Mouse (Mus musculus) limb, embryonic 12.5 days (tissue): ENCODE measurements around the gene Ifi205. TPM values are rescaled to one million over a fixed set of nuclear protein-coding genes. Genes with fewer than 3 reads are reported as not detected.
"Not testable (repeated sequence)": the region's sequence is repeated elsewhere in the genome, so short reads cannot be mapped to it uniquely, and the experiment has no call there.

Source experiments
- ATAC-seq: fragments of 200-750 bp; cut with Nextera tagmentation; 2 replicates; pipeline ENCODE4 v1.8.0; 2017; ENCODE audit warnings: low read depth, moderate TSS enrichment; ENCODE audit not compliant: insufficient number of reproducible peaks, insufficient read depth, low FRiP score, low TSS enrichment
- H3K27ac ChIP-seq: fragments of 300-500 bp; sonication (generic); 2 replicates; pipeline ENCODE4 v1.5.1; 2016; ENCODE audit warnings: mild to moderate bottlenecking, moderate library complexity
- H3K27me3 ChIP-seq: fragments of 300-500 bp; sonication (generic); 2 replicates; pipeline ENCODE4 v1.6.1; 2016; ENCODE audit warnings: mild to moderate bottlenecking, moderate library complexity
- H3K36me3 ChIP-seq: fragments of 300-500 bp; sonication (generic); 2 replicates; pipeline ENCODE4 v1.6.1; 2016; ENCODE audit warnings: mild to moderate bottlenecking, moderate library complexity
- H3K4me1 ChIP-seq: fragments of 300-500 bp; sonication (generic); replicated peaks from 2 replicates; pipeline ENCODE4 v1.6.1; 2016
- H3K4me2 ChIP-seq: fragments of 300-500 bp; sonication (generic); 2 replicates; pipeline ENCODE4 v1.6.1; 2016; ENCODE audit warnings: mild to moderate bottlenecking, moderate library complexity
- H3K4me3 ChIP-seq: fragments of 300-500 bp; sonication (generic); replicated peaks from 2 replicates; pipeline ENCODE4 v1.5.1; 2016; ENCODE audit warnings: mild to moderate bottlenecking
- H3K9ac ChIP-seq: fragments of 300-500 bp; sonication (generic); replicated peaks from 2 replicates; pipeline ENCODE4 v1.6.1; 2016; ENCODE audit warnings: mild to moderate bottlenecking, moderate library complexity
- H3K9me3 ChIP-seq: fragments of 300-500 bp; sonication (generic); 2 replicates; pipeline ENCODE4 v1.6.1; 2016; ENCODE audit warnings: mild to moderate bottlenecking, moderate library complexity
- WGBS: fragments of 180-500 bp; shearing (Covaris S2); methylation state at CpG from one replicate; pipeline ENCODE4 v1.1.7; 2016; 5-methylcytosine and 5-hydroxymethylcytosine counted together
- polyA plus RNA-seq: library from polyadenylated mRNA; unstranded; fragments of >200 nt; fragmentation: Nextera tagmentation; extraction: Ambion mirVana; gene quantifications from 2 replicates; pipeline ENCODE4 v1.2.1, GENCODE M21; 2016

The Ifi205 gene
- polyA plus RNA-seq: 0.16 TPM in 1 of 2 replicates, not detected in the other

- Histone ChIP-seq H3K27me3 (no peaks in the 10 kb centered on the region), H3K36me3 (no peaks in the 10 kb centered on the region), H3K9ac (no peak within 1 kb of the TSS), H3K9me3 (no peaks in the 10 kb centered on the region), H3K4me3 (no peak within 1 kb of the TSS), H3K4me1 (no peaks in the 10 kb centered on the region), H3K4me2 (no peak within 1 kb of the TSS), H3K27ac (no peak within 1 kb of the TSS)
- no peak for ATAC-seq
- 52% methylated on average over 1 of the region's 1 CpGs for WGBS
Measured at GRCm38 (mm10) chr1:174031698-174032097, at the start of gene Ifi205. TSS of gene Ifi205 (minus strand) at chr1:174031810.

DNA sequence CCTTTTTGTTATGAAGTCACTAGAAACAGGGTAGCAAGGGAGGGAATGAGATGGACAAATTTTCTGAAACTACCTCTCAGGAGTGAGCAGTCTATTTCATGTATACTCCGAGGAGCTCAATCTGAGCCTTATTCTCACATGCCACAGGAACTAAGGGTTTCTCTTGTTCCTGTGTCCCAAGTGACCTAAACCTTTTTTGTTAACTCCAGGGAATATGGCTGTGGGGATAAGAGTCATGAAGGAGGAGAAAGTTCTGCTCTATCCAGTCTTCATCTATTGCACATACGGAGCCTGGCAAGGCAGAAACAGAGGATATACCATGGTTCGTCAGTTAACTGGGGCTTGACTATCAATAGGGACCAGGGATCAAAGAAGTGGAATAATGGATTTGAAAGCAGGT is 34.7 kb upstream of the Ifi205 start, which contains the start of gene Olfr430:
Gene Olfr430, plus strand, starts transcription at position 301 of the 400 bp plus-strand sequence.
- H3K27ac ChIP-seq: no peak within 1 kb of the TSS
- H3K27me3 ChIP-seq: no peaks in the 10 kb centered on the region
- no peaks in the 10 kb centered on the region for H3K36me3 ChIP-seq
- no peaks in the 10 kb centered on the region for H3K9me3 ChIP-seq
- no peak within 1 kb of the TSS for H3K4me2 ChIP-seq
- WGBS: 89% methylated on average over 3 of the region's 3 CpGs
- no peak within 1 kb of the TSS for H3K9ac ChIP-seq
- no peak for ATAC-seq
- no peak within 1 kb of the TSS for H3K4me3 ChIP-seq
- H3K4me1 ChIP-seq: no peaks in the 10 kb centered on the region

GRCm38 (mm10) chr1:174055248-174055647 is 23.6 kb upstream of the Ifi205 start:
- Histone ChIP-seq H3K4me1 (no peaks in the 10 kb centered on the region), H3K27me3 (no peaks in the 10 kb centered on the region), H3K27ac (no peak overlapping the region), H3K4me3 (no peak overlapping the region), H3K9me3 (no peaks in the 10 kb centered on the region), H3K4me2 (no peak overlapping the region), H3K36me3 (no peaks in the 10 kb centered on the region), H3K9ac (no peak overlapping the region)
- 79% methylated on average over 2 of the region's 2 CpGs for WGBS
- no peak for ATAC-seq

GRCm38 (mm10) chr1:174052981-174053380 is 21.4 kb upstream of the Ifi205 start:
- Histone ChIP-seq H3K27me3 (no peaks in the 10 kb centered on the region), H3K4me3 (no peak overlapping the region), H3K4me2 (no peak overlapping the region), H3K9ac (no peak overlapping the region), H3K9me3 (no peaks in the 10 kb centered on the region), H3K36me3 (no peaks in the 10 kb centered on the region), H3K27ac (no peak overlapping the region), H3K4me1 (no peaks in the 10 kb centered on the region)
- ATAC-seq: no peak
- WGBS: 83% methylated on average over 3 of the region's 3 CpGs

GRCm38 (mm10) chr1:174051931-174052536 is 20.4 kb upstream of the Ifi205 start:
- Histone ChIP-seq H3K9ac (no peak overlapping the region), H3K4me3 (no peak overlapping the region), H3K9me3 (no peaks in the 10 kb centered on the region), H3K4me1 (no peaks in the 10 kb centered on the region), H3K4me2 (no peak overlapping the region), H3K27ac (no peak overlapping the region), H3K36me3 (no peaks in the 10 kb centered on the region), H3K27me3 (no peaks in the 10 kb centered on the region)
- no peak for ATAC-seq
- WGBS: 81% methylated on average over 5 of the region's 5 CpGs

GRCm38 (mm10) chr1:174051515-174051914 is 19.9 kb upstream of the Ifi205 start:
- H3K27ac ChIP-seq: no peak overlapping the region
- no peaks in the 10 kb centered on the region for H3K36me3 ChIP-seq
- no peak for ATAC-seq
- no peak overlapping the region for H3K4me2 ChIP-seq
- WGBS: 88% methylated on average over 4 of the region's 4 CpGs
- no peak overlapping the region for H3K9ac ChIP-seq
- no peaks in the 10 kb centered on the region for H3K4me1 ChIP-seq
- H3K27me3 ChIP-seq: no peaks in the 10 kb centered on the region
- H3K4me3 ChIP-seq: no peak overlapping the region
- no peaks in the 10 kb centered on the region for H3K9me3 ChIP-seq

GRCm38 (mm10) chr1:174050532-174050931 is 18.9 kb upstream of the Ifi205 start:
- no peaks in the 10 kb centered on the region for H3K4me1 ChIP-seq
- no peak overlapping the region for H3K9ac ChIP-seq
- no peaks in the 10 kb centered on the region for H3K36me3 ChIP-seq
- no peak overlapping the region for H3K4me3 ChIP-seq
- H3K27me3 ChIP-seq: no peaks in the 10 kb centered on the region
- H3K27ac ChIP-seq: no peak overlapping the region
- no peak overlapping the region for H3K4me2 ChIP-seq
- WGBS: 93% methylated on average over 4 of the region's 4 CpGs
- no peaks in the 10 kb centered on the region for H3K9me3 ChIP-seq
- ATAC-seq: no peak

DNA sequence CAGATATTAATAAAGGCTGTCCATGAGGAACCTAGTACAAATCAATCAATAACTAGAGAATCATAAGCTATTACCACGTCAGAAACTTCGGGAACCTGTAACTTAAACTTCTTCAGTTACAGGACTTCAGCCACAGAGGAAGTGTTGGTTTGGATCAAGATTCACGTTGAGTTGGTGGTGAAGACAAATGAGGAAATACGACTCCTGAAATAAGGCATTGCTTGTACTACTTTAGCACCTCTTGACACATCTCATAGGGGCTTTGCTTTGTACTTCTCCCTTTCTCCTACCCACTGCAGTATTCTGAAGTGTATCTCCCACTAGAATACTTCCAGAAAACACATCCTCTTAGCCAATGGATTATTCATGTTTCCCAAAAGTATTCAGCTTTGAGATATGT is 17.7 kb upstream of the Ifi205 start:
- H3K36me3 ChIP-seq, H3K4me2 ChIP-seq, ATAC-seq, H3K27me3 ChIP-seq, H3K4me1 ChIP-seq, H3K9me3 ChIP-seq, H3K27ac ChIP-seq, H3K4me3 ChIP-seq, H3K9ac ChIP-seq: not testable (repeated sequence)
- 64% methylated on average over 4 of the region's 4 CpGs for WGBS

- Histone ChIP-seq H3K4me1 (no peaks in the 10 kb centered on the region), H3K9me3 (no peaks in the 10 kb centered on the region), H3K27ac (no peak within 1 kb of the TSS), H3K4me2 (no peak within 1 kb of the TSS), H3K4me3 (no peak within 1 kb of the TSS), H3K36me3 (no peaks in the 10 kb centered on the region), H3K27me3 (no peaks in the 10 kb centered on the region), H3K9ac (no peak within 1 kb of the TSS)
- no peak for ATAC-seq
- 75% methylated on average over 2 of the region's 2 CpGs for WGBS
Measured at GRCm38 (mm10) chr1:174048893-174049292, 17.3 kb upstream of the Ifi205 start, which contains the start of gene Olfr432. TSS of gene Olfr432 (plus strand) at chr1:174049205.

- H3K4me2 ChIP-seq, ATAC-seq, H3K9me3 ChIP-seq, H3K27me3 ChIP-seq, H3K36me3 ChIP-seq, H3K4me1 ChIP-seq, H3K4me3 ChIP-seq, H3K9ac ChIP-seq, H3K27ac ChIP-seq: not testable (repeated sequence)
- 82% methylated on average over 6 of the region's 6 CpGs for WGBS
Measured at GRCm38 (mm10) chr1:174048227-174048626, 16.6 kb upstream of the Ifi205 start.

DNA sequence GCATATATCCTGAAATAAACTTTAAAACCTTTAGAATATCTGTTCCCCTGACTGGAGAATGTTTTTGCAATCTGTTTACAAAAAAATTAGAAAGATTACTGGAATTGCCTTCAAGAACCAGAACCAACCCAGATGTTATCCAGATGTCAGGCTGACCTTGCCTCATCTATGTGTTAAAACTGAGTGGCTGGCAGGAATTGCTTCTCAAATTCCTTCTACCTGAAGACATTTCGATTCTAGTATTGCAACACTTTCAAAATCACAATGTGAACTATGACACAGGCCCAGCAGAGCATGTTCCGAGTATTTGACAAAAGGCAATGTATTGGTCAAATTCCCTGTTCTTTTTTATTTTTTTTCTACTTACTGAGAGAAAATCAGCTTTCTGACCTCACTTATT is 12.8 kb upstream of the Ifi205 start:
- Histone ChIP-seq H3K27ac (no peak overlapping the region), H3K4me2 (no peak overlapping the region), H3K4me3 (no peak overlapping the region), H3K9ac (no peak overlapping the region), H3K27me3 (no peaks in the 10 kb centered on the region), H3K36me3 (no peaks in the 10 kb centered on the region), H3K9me3 (no peaks in the 10 kb centered on the region), H3K4me1 (no peaks in the 10 kb centered on the region)
- 66% methylated on average over 2 of the region's 2 CpGs for WGBS
- no peak for ATAC-seq
